Mouse (Mus musculus) testis, postnatal 10 days (tissue): ENCODE data around the gene Klc4.

Experiments used
- DNase-seq: peaks from one replicate; pipeline ENCODE4 v3.0.0; 2021; ENCODE audit warnings: low spot score

Klc4 gene

GRCm38 (mm10) chr17:46621324-46621723, 24.5 kb downstream of the Klc4 start:
- peak; percentile 74 for DNase-seq

GRCm38 (mm10) chr17:46619683-46620357, 26.0 kb downstream of the Klc4 start:
- no peak for DNase-seq

DNA sequence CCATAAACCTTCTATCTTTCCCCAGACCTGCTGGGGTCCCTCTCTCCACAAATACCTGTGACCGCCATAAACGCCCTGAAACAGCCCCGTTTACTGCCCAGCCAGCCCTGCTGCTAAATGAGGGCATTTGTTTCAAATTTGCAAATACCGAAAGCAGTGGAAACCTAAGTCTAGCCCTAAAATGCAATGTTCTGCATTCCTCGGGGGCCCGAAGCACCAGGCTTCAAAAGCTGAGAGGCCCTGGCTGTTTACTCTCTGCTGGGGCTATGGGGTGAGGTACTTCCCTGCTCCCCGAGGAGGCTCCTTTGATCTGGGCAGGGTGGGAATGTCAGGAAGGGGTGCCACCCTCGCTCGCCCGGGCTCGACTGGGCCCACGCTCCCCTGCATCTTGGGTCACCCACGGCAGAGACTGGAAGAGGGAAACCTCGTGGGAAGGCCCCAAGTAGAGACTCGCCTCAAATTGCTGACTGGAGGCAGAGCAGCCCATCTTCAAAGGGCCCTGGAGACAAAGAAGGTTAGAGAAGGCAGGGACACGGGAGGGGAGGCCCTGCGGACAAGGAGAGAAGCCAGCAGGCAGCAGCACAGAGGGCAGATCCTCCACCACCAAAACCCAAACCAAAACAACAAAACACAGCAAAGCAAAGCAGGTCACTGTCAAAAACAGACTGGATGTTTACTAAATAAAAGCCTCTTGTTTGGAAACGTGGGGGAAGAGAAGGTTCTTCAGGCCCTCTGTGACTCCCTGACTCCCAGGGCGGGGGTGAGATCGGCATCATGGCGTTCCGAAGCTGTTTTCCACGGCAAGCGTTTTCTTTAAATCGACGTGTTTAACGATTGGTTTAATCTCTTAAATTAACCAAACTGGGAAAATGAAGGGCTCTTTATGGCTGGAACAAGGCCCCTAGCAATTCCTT, 26.8 kb downstream of the Klc4 start:
- no peak for DNase-seq

- no peak for DNase-seq
Observed at GRCm38 (mm10) chr17:46618394-46618768, 27.4 kb downstream of the Klc4 start.

- DNase-seq = no peak
Observed at GRCm38 (mm10) chr17:46617799-46618198, 28.0 kb downstream of the Klc4 start.

DNA sequence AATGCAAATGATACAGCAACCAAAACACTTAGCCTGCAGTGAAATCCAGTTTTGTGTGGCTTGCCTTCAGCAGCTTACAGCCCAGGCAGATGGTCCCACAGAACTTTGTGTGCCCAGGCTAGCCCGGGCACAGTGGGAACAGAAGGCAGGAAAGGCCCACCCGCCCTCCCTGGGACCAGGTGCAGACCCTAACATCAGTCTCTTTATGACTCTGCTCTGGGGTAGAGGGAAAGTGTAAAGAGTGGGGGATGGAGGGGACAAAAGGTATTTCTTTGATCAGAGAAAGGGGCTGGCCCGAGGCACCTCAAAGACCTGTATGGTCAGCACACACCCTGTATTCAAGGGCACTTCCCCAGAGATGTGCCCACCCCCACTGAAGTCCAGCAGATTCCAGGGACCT, 32.6 kb downstream of the Klc4 start:
- DNase-seq = no peak

DNA sequence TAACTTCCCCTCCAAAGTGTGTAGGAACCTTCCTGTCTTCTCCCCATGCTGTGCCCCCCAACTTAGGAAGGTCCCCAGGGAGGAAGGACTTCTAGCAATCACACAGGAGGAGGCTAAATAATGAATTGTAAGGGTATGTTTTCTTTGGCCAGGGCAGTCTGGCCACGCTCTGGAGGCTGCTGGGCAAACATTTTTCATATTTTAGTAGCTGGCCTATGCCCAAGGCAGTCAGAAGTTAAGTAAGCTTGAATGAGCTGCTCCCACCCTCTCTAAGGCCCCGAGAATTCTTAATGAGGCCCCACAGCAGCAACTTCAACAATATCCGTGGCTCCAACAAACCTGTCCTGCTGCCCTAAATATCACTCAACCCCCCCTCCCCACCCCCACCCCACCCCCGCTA, 33.0 kb downstream of the Klc4 start:
- DNase-seq = no peak

- no peak for DNase-seq
Observed at GRCm38 (mm10) chr17:46612189-46612588, 33.6 kb downstream of the Klc4 start.

GRCm38 (mm10) chr17:46611316-46611715, 34.5 kb downstream of the Klc4 start:
- no peak for DNase-seq

DNA sequence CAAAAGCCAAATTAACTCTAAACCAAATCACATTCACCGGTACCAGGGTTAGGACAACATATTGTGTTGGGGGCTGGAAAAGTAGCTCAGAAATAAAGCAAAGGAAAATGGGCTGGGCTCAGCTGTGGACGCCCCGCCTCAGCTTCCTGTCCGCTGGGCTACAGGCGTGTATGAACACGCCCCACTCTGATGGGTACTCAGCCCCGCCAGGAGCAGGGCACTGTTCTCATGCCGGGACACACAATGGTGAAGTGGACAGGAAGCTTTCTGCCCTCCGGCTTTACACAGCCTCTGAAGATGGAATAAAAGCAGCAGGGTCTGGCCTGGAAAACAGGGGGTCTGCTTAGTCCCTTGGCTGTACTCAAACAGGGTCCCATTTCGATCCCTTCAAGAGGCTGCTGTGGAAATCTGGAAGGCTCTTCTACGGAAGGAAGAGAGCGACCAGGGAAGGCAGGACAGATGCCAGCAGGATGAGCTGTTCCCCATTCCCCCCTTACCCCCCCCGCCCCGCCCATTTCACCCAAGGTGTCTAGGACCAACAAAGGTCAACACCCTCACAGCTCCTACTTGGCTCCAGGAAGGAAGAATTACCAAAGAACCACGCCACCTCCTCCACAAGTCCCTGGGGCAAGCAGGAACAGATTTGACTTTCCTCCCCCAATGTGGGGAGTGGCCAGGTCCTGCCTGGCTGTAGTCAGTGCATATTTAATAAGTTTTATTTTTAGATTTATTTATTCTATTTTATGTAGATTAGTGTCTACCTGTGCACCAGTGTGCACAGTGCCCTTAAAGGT, 35.9 kb downstream of the Klc4 start:
- no peak for DNase-seq

- no peak for DNase-seq
Observed at GRCm38 (mm10) chr17:46605987-46606386, 39.8 kb downstream of the Klc4 start.

- DNase-seq = no peak
Observed at GRCm38 (mm10) chr17:46605126-46605525, 40.7 kb downstream of the Klc4 start.

GRCm38 (mm10) chr17:46603229-46603628, 42.6 kb downstream of the Klc4 start:
- DNase-seq = no peak

GRCm38 (mm10) chr17:46602212-46602611, 43.6 kb downstream of the Klc4 start:
- no peak for DNase-seq

DNA sequence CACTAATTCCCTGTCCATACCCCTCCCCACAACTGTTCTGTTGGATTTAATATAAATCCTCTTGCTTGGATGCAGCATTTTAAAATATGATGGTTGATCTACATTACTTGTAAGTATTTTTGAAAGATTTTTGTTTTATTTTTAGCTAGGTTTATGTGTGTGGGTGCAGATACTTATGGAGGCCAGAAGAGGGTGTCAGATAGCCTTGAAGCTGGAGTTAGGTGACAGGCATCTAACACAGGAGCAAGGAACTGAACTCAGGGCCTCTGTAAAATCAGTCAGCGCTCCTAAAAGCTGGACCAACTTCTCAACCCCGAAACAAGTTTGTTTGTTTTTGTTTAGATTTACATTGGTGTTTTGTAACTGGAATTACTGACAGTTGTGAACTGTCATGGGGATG, 45.3 kb downstream of the Klc4 start:
- no peak for DNase-seq

DNA sequence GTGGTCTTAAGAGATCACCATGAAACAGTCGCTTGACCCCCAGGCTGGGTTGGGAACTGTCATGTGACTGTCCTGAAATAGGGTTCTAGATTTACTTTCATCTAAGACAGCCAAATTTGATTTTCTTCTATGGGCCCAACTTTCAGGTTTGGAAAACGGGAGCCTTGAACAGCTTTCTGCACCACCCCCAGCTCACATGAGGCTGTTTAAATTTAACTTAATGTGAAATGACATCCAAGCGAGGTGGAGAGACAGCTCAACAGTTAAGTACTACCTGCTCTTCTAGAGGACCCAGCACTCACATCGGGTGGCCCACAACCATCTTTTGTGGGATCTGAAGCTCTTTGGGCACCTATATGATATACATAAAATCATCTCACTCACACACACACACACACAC, 46.9 kb downstream of the Klc4 start:
- no peak for DNase-seq

GRCm38 (mm10) chr17:46597956-46598355, 47.9 kb downstream of the Klc4 start:
- no peak for DNase-seq

GRCm38 (mm10) chr17:46595336-46595735, 50.5 kb downstream of the Klc4 start:
- DNase-seq = no peak

DNA sequence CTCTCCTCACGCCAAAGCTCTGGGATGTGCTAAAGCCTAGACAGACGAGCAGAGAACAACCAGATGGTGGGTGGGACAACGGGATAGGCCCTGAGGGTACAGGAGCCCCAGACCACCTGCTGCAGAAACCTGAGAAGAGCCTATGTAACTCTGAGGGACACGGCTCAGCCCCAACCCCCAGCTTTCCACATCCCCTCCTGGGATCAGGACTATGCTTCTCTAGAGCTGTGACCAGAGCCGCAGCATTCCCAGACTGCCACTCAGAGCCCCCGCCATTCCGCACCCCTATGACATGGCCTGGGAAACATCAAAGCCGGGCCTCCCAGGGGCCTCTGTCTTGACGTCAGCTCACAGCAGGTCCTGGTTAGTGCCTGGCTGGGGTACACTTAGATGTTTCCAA, 51.2 kb downstream of the Klc4 start:
- DNase-seq = no peak

DNA sequence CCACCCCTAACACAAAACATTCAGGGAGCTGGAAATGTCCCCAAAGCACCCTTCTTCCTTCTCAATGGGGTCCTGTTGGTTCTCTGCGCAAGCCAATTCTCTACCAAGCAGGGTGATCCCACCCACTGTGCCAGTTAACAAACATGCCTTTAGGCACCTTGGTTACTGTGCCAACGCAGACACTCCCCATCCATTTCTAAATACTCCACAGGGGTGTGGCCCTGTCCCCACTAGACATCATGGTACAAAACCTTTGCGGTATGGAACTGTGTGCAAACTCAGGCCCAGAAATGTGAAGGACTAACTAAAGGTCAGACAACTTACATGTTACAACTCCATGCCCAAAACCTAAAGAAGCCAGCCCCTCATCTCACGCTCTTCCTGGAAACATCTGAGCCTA, 52.7 kb downstream of the Klc4 start:
- no peak for DNase-seq

GRCm38 (mm10) chr17:46591406-46591805, 54.4 kb downstream of the Klc4 start:
- DNase-seq = no peak

DNA sequence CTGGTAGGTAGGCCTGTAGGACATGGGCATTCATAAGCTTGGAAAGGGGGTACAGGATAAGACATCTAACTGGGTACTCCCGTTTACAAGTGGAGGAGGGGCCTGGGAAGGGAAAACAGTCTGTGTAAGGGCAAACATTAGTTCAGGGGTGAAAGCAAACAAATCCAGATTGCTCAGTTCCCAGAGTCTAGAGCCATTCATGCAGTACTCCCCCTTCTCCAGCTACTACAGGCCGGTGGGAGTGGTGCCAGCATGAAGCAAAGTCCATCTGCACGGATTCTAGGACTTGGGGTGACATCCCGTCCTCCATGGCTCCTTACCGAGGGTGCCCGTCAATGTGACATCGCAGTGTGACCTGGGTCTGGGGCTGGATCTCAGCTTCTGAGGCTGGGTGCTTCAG, 55.4 kb downstream of the Klc4 start:
- no peak for DNase-seq
